Mouse (Mus musculus): Measurements from ENCODE around the gene Prkag2.
A peak's percentile ranks its signal among the peaks of the same experiment; 100 is the strongest.

Gene Prkag2

GRCm38 (mm10) chr5:25100516-25101125, at the start of gene Prkag2:
Prkag2 (minus strand) TSS chr5:25100642.
- DNase-seq (ENCODE audit: extremely low spot score) = peak; percentile 57

DNA sequence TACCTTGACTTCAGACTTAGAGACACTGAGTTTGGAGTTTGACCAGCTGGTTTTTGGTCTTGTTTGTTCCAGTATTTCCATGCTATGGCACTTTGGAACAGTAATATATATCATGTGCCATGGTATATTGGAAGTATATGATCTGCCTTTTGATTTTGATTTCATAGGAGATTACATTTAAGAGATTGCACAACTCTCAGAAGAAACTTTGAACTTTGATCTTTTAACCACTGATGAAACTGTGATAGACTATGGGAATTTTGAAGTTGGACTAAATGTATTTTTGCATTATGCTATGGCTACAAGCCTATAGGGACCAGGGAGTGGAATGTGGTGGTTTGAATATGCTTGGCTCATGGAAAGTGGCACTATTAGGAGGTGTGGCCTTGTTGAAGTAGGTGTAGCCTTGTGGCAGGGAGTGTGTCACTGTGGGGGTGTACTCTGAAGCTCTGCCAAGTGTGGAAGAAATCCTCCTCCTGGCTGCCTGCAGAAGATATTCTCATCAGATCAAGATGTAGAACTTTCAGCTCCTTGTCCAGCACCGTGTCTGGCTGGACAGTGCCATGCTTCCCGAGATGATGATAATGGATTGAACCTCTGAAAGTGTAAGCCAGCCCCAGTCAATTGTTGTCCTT, 49.0 kb upstream of the Prkag2 start:
- no peak for DNase-seq (ENCODE audit: extremely low spot score)

DNA sequence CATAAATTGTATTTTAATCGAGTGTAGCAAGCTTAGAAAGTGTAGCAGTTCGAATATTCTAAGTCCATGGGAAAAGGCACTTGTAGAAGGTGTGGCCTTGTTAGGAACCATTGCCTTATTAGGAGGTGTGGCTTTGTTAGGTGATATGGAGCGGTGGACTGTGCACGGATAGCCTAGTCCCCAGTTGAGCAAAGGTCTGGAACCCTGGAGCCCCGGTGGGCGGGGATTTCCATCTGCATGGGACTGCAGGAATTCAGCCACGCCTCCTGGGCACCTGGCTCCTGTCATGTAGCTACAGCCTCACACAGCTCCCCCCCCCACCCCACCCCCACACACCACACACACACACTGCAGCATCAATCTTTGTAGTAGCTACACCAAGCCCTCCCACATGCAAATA, 46.3 kb upstream of the Prkag2 start:
- no peak for DNase-seq (ENCODE audit: extremely low spot score)

DNA sequence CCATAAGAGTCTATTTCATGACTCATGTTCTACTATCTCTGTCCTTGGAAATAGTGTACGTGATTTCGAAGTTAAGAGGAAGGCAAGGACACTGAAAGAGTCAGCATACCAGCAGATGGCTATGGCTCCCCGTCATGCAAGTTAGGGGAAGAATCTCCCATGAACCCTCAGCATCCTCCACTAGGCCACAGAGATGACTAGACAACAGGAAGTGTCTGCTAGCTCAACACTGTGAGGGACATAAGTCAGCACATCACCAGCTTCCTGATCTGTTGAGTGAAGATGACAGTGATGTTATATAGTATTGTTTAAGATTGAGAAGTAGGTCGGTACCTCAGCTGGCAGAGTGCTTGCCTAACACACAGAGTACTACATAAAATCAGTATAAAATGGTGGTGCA, 27.4 kb upstream of the Prkag2 start:
- no peak for DNase-seq (ENCODE audit: extremely low spot score)

DNA sequence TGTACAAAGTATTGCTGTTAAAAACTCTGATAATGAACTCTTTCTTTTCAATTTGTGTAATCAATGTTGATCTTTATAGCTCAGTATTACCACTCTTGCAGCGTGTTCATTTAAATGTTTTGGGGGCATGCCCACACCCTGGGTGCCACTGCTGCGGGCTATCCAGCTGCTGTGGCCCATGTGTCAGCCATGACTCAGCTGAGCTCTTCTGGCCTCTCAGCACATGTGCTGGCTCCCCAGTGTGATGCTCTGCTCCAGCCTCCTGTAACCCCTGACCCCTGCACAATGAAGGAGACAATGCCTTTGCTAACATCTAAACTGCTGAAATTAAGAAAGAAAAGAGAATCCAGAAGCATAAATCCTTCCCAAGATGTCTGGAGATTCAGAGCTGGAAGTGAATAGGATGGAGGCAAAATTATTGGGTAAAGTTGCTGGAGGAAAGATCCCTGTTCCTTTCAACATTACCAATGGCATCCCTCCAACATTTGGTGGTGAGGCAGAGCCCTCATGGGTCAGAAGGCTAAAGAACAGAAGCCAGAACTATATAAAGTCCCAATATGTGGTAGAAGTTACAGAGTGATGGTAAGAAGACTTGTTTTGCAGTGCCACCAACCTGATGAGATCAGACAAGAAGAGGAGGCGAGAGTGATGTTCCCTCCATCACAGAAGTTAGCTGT, 25.6 kb upstream of the Prkag2 start:
- no peak for DNase-seq (ENCODE audit: extremely low spot score)

- no peak for DNase-seq (ENCODE audit: extremely low spot score)
Observed at GRCm38 (mm10) chr5:25122534-25122933, 22.1 kb upstream of the Prkag2 start.

DNA sequence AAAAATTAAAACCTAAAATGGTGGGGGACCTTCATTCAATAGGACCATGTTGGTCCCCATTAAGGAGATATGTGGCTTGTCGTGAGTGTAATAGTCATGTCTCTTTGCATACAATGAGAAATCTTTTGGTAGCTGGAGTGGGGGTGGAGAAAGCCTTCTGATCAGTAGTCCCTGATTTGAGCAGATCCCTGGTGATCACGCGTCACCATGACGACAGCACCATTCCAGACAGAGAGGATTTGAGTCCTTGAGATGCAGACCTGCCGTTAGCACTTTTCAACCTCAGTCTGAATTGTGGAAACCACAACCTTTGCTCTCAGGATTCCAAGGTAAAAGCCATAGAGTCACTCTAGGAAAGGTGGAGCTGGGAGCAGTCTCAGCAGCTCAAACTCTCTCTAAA, 18.7 kb upstream of the Prkag2 start:
- DNase-seq (ENCODE audit: extremely low spot score) = no peak

DNA sequence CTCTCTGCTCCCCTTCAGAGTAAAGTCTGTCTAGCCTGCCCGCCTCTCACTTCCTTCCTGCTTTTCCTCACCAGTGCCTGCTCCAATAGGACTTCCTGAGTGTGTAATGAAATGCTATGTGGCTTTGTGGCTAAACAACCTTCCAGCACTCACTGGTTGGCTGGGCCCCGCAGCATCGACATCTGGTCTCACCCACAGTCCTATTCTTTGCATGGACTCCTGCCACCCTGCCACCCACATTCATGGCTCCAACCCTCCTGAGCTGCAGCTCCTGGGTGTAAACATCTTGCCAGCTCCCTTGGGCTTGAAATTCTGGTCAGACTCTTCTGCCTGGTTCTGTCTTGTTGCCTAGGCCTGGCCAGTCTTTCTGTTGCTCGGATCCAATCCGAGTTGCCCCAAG, 15.6 kb upstream of the Prkag2 start:
- no peak for DNase-seq (ENCODE audit: extremely low spot score)

DNA sequence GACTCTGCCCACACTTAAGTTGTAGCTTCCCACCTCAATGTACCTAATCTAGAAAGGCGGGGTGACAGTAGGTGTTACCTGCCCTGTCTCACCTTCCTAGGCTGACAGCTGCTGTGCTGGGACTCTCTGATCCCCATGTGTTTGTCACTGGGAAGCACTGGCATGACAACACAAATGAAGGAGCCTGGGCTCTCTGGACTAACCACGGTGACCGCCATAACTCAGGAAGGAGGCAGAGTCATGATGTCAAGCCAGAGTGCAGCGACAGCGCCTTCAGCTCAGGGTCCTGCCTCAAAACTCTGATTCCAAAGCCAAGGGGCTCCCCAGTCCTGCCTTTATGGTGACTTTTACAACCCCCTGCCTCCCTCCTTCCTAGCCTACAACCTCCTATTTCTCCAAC, 14.8 kb upstream of the Prkag2 start:
- DNase-seq (ENCODE audit: extremely low spot score) = no peak

- no peak for DNase-seq (ENCODE audit: extremely low spot score)
Observed at GRCm38 (mm10) chr5:25114110-25114509, 13.7 kb upstream of the Prkag2 start.

DNA sequence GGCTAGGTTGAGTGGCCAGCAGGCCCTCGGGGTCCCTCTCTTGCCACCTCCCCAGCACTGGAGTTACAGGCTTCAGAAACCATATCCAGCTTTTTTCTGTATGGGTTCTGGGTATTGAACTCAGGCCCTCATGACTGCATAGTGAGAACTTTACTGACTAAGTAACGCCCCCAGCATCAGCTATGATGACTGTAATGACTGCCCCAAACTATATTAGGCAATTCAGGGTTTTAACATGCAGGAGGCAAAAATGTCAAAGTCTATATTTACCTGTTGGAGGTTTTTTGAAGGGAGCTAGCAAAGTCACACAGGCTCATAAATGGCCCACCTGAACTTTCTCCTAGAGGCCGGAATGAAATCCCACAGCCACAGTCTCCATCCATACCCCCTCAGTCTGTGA, 9.9 kb upstream of the Prkag2 start:
- no peak for DNase-seq (ENCODE audit: extremely low spot score)

DNA sequence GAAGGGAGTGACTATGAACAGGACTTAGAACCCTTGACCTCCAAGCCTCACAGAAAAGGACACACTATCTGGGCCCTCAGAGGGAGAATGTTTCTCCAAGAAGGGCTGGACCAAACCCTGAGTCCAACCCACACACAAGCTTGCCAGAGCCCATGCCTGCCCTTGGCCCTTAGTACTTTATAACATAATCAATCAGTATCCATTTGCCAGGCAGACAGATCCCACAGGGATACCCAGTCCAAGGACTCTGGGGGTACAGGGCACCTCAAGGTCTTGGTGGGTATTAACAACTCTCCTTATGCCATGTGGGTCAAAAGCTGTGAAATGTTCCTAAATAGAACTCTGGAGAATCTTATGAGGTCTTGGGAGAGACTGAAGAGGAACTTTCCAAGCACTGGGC, 5.3 kb upstream of the Prkag2 start:
- DNase-seq (ENCODE audit: extremely low spot score) = no peak

- DNase-seq (ENCODE audit: extremely low spot score) = peak; percentile 53
Observed at GRCm38 (mm10) chr5:25101126-25101523, 683 bp upstream of the Prkag2 start.

DNA sequence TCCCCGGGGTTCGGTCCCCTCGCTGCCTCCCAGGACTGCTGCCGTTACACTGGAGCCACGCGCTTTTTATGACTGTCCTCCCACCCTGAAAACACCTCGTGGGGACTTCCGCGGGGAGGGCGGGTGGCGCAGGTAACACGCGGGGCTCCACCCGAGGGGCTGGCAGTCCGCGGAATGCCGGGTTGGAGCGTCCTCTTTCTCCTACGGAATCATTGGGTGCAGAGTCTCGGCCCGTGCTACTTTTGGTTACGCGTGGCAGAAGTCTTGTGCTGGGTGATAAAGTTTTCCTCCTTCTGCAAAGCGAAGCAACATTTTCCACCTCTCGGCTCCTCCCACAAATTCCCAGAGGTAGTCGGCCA, 306 bp downstream of the Prkag2 start:
- DNase-seq (ENCODE audit: extremely low spot score) = no peak

DNA sequence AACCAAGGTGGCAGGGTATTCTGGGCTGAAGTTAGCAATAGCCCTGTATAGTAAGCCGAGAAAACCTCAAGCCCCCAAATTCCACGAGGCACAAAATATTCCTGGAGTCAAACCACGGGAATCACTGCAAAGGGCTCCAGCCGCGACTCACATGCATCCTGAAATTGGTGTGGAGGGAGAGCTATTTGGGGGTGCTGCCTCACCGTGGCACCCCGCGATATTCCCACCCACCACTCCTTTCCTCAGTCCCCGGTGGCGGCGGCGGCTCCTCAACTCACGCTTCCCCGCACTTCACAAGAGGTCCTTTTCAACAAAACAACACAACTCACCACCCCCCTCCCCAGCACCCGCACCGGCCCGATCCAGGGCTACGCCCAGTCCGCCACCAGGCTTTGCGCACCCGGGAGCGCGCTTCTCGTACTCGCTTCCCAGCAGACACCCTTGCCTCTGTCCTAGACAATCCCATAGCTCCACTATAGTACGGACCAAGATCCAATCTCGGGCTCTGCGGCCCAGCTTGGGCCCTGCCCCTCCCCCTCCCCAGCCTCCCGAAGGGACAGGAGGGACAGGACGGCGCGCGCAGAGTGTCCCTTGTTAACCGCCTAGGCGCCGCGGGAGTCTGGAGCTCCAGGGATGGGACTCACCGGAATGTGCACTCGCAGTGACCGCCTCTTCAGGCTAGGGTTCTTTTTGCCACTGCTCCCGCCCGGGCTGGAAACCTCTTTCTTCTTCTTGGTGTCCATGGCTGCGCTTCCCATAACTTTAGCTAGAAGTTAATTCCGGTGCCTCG, 880 bp downstream of the Prkag2 start:
- peak; percentile 62 for DNase-seq (ENCODE audit: extremely low spot score)

- no peak for DNase-seq (ENCODE audit: extremely low spot score)
Observed at GRCm38 (mm10) chr5:25097891-25098290, 2.6 kb downstream of the Prkag2 start.

GRCm38 (mm10) chr5:25096431-25096830, 4.0 kb downstream of the Prkag2 start:
- DNase-seq (ENCODE audit: extremely low spot score) = no peak

- DNase-seq (ENCODE audit: extremely low spot score) = no peak
Observed at GRCm38 (mm10) chr5:25092630-25093245, 7.7 kb downstream of the Prkag2 start.

DNA sequence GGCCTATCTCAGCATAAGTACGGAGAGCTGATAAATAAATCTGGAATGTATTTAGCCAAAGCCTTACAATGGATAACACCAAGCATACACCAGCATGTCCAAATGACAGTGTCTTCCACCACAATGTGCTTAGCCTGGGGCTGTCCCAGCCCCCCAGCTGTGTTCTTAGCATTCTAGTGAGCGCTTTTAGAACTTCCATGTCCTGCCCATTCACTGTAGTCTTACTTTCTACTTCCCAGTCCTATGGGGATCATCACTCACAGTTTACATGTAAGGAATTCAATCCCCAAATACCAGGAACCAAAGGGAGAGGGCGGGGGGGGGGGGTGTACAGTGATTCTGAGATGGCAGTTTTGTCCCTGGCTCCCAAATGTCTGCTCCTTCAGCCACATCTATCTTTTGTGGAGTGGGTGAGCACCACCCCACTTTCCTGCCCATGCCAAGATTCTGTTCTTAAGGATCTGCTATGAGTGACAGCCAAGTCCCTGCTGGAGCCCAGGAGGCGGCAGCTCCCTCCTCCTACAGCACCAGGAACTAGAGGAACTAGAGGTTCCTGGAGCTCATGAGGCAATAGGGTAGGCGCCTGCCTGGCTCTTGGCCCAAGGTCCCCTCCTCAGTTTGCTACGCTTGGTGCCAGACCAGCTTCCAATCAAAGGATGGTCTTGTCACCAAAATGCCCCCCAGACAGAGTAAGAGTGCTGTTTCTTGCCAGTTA, 11.0 kb downstream of the Prkag2 start:
- DNase-seq (ENCODE audit: extremely low spot score) = no peak

- no peak for DNase-seq (ENCODE audit: extremely low spot score)
Observed at GRCm38 (mm10) chr5:25088633-25089032, 11.8 kb downstream of the Prkag2 start.

DNA sequence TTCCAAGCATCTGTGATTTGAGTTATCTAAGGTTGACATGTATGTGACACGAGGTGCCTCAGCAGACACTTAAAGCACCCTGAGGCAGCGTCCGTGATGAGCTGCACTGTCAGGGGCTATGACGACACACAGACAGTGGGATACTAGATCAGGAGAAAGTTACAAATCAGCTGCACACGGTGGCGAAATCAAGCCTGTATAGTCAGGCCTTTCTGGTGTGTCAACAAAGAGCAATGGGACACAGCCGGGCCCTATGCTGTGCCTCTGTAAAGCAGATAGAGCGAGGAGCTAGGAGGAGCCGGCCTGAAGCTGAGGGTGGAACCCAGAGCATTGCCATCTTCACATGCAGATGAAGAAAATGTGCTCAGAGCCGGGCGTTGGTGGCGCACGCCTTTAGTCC, 12.3 kb downstream of the Prkag2 start:
- DNase-seq (ENCODE audit: extremely low spot score) = no peak

- no peak for DNase-seq (ENCODE audit: extremely low spot score)
Observed at GRCm38 (mm10) chr5:25087064-25087463, 13.4 kb downstream of the Prkag2 start.

Measured in embryo, embryonic 9.5 days (tissue).